Mouse (Mus musculus) embryonic facial prominence, embryonic 14.5 days (tissue): ENCODE results near the gene Casr. TPM values are rescaled to one million over a fixed set of nuclear protein-coding genes. Genes with fewer than 3 reads are reported as not detected.

Experiments
- ATAC-seq: fragments of 200-750 bp; cut with Nextera tagmentation; 2 replicates; pipeline ENCODE4 v1.8.0; 2017; ENCODE audit warnings: low read depth, moderate number of reproducible peaks, moderate TSS enrichment
- DNase-seq: peaks from one replicate; pipeline ENCODE4 v3.0.0-alpha.2; 2015; ENCODE audit warnings: low spot score
- H3K27ac ChIP-seq: fragments of 300-500 bp; sonication (generic); replicated peaks from 2 replicates; pipeline ENCODE4 v1.5.1; 2014; ENCODE audit warnings: low read depth, mild to moderate bottlenecking, low read length, moderate library complexity
- H3K27me3 ChIP-seq: fragments of 300-500 bp; sonication (generic); replicated peaks from 2 replicates; pipeline ENCODE4 v1.6.1; 2014; ENCODE audit warnings: low read length; ENCODE audit not compliant: control insufficient read depth, insufficient read depth
- H3K36me3 ChIP-seq: fragments of 300-500 bp; sonication (generic); 2 replicates; pipeline ENCODE4 v1.6.1; 2014; ENCODE audit warnings: low read length, mixed read lengths; ENCODE audit not compliant: control insufficient read depth, insufficient read depth
- H3K4me1 ChIP-seq: fragments of 300-500 bp; sonication (generic); 2 replicates; pipeline ENCODE4 v1.6.1; 2014; ENCODE audit warnings: antibody characterized with exemption, low read length; ENCODE audit not compliant: control insufficient read depth, insufficient read depth
- H3K4me2 ChIP-seq: fragments of 300-500 bp; sonication (generic); 2 replicates; pipeline ENCODE4 v1.6.1; 2014; ENCODE audit warnings: low read depth, mild to moderate bottlenecking, low read length, moderate library complexity, mixed read lengths
- H3K4me3 ChIP-seq: fragments of 300-500 bp; sonication (generic); 2 replicates; pipeline ENCODE4 v1.5.1; 2014; ENCODE audit warnings: low read depth, mild to moderate bottlenecking, low read length
- H3K9ac ChIP-seq: fragments of 300-500 bp; sonication (generic); 2 replicates; pipeline ENCODE4 v1.6.1; 2014; ENCODE audit warnings: low read depth, mild to moderate bottlenecking, low read length, moderate library complexity, mixed read lengths
- H3K9me3 ChIP-seq: fragments of 300-500 bp; sonication (generic); 2 replicates; pipeline ENCODE4 v1.6.1; 2016; ENCODE audit warnings: low read length; ENCODE audit not compliant: control insufficient read depth
- WGBS: fragments of 180-500 bp; shearing (Covaris S2); extraction: QIAGEN DNeasy Blood & Tissue Kit; methylation state at CpG from one replicate; pipeline ENCODE4 v1.1.7; 2014; 5-methylcytosine and 5-hydroxymethylcytosine counted together
- polyA plus RNA-seq: library from polyadenylated mRNA; unstranded; fragments of >200 nt; fragmentation: Nextera tagmentation; extraction: Ambion mirVana; gene quantifications from 2 replicates; pipeline ENCODE4 v1.2.1, GENCODE M21; 2014

Gene Casr
- polyA plus RNA-seq = 0.35 and 0.81 TPM in 2 replicates

DNA sequence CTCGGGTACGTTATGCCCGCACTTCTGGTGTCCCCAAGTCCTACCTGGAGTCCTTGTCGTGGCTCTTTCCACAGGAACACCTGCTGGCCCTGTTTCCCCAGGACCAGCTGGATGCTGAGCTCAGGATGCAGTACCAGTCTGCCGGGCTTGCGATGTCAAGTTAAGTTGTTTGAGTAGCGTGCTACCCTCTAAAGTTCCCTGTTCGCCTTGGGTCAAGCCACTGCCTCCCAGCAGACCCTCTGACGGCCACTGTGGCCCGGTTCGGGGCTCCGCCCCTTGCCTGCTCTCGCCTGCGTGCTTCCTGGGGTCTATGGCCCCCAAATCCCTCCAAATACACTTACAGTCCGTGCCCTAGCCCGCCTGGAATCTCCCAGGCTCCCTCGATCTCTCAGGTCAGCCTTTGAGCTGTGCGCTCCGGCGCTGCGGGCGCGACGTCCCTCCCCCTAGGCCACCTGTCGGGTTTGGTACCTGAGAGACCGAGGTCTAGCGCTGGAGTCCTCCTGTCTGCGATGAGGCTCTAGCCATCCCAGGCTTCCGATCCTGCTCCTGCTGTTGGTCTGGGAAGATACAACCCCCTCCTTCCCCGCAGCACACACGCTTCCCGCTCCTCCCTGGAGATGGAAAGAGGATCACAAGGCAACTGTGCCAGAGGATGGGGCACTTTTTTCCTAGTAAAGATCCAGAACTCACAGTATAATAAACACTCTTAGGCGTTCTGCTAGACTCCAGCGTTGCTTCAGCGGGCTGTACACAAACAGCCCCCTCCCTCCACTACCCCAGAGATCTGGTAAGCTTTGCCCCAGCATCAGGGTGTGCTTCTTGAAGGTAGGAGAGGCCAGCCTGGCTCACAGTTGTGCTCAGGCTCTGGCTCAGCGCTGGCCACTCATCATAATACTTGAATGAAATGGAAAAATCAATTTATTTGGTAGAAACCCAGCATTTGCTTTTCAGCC lies at the start of gene Casr:
Casr (minus strand) TSS at position 756 of the 953 bp plus-strand sequence.
- 2% methylated on average over 36 of the region's 36 CpGs for WGBS
- ATAC-seq = peak; percentile 74; the same call in 1 of the 2 replicates
- H3K27ac ChIP-seq = no peak within 1 kb of the TSS
- peak within 1 kb of the TSS; percentile 65 for H3K4me2 ChIP-seq
- peaks cover 19% of the 10 kb centered on the region for H3K27me3 ChIP-seq
- H3K4me1 ChIP-seq = peaks cover 8% of the 10 kb centered on the region; the same call in 1 of the 2 replicates
- H3K9ac ChIP-seq = peak within 1 kb of the TSS; percentile 30; the same call in 1 of the 2 replicates
- H3K36me3 ChIP-seq = no peaks in the 10 kb centered on the region
- peak within 1 kb of the TSS; percentile 33 for H3K4me3 ChIP-seq
- peak; percentile 8 for DNase-seq
- H3K9me3 ChIP-seq = no peaks in the 10 kb centered on the region

DNA sequence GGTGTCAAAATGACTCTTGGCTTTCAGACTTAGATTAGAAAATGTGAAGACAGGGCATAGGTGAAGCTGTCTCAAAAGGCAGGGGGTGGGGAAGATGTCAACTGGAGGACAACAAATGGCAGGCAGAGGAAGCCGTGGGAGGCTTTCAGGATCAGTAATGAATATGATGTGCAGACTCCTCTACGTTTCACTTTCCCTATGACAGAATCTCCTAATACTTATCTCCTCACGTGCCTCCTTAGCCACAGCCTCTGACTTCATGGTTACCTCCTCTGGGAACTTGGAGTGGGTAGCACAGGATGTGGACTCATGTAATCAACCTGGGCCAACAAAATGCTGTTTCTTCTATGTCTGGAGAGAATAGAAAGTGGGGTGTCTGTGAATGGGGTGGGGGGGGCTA lies 40.7 kb upstream of the Casr start:
- ATAC-seq (no peak), DNase-seq (no peak)
- no peaks in the 10 kb centered on the region for H3K36me3 ChIP-seq
- H3K4me3 ChIP-seq = no peak overlapping the region
- no peaks in the 10 kb centered on the region for H3K9me3 ChIP-seq
- H3K4me1 ChIP-seq = no peaks in the 10 kb centered on the region
- H3K27me3 ChIP-seq = no peaks in the 10 kb centered on the region
- no peak overlapping the region for H3K27ac ChIP-seq
- WGBS = 84% methylated on average over 3 of the region's 3 CpGs
- H3K9ac ChIP-seq = no peak overlapping the region
- no peak overlapping the region for H3K4me2 ChIP-seq

GRCm38 (mm10) chr16:36598265-36598664 lies 36.3 kb upstream of the Casr start:
- Histone ChIP-seq H3K27me3 (no peaks in the 10 kb centered on the region), H3K4me1 (no peaks in the 10 kb centered on the region), H3K9me3 (no peaks in the 10 kb centered on the region), H3K9ac (no peak overlapping the region), H3K27ac (no peak overlapping the region), H3K4me2 (no peak overlapping the region), H3K4me3 (no peak overlapping the region), H3K36me3 (no peaks in the 10 kb centered on the region)
- 79% methylated on average over 4 of the region's 4 CpGs for WGBS
- DNase-seq (no peak), ATAC-seq (no peak)

GRCm38 (mm10) chr16:36596671-36597410 lies 34.9 kb upstream of the Casr start:
- ATAC-seq (no peak), DNase-seq (no peak)
- no peaks in the 10 kb centered on the region for H3K36me3 ChIP-seq
- H3K4me3 ChIP-seq = no peak overlapping the region
- no peaks in the 10 kb centered on the region for H3K27me3 ChIP-seq
- H3K4me2 ChIP-seq = no peak overlapping the region
- H3K27ac ChIP-seq = no peak overlapping the region
- H3K9ac ChIP-seq = no peak overlapping the region
- H3K9me3 ChIP-seq = no peaks in the 10 kb centered on the region
- no peaks in the 10 kb centered on the region for H3K4me1 ChIP-seq
- 82% methylated on average over 10 of the region's 10 CpGs for WGBS

GRCm38 (mm10) chr16:36589898-36590297 lies 28.0 kb upstream of the Casr start:
- no peak overlapping the region for H3K9ac ChIP-seq
- ATAC-seq = no peak
- H3K4me3 ChIP-seq = no peak overlapping the region
- H3K4me2 ChIP-seq = no peak overlapping the region
- DNase-seq = no peak
- H3K27me3 ChIP-seq = no peaks in the 10 kb centered on the region
- H3K27ac ChIP-seq = no peak overlapping the region
- 84% methylated on average over 1 of the region's 1 CpGs for WGBS
- H3K4me1 ChIP-seq = no peaks in the 10 kb centered on the region
- no peaks in the 10 kb centered on the region for H3K36me3 ChIP-seq
- H3K9me3 ChIP-seq = no peaks in the 10 kb centered on the region

GRCm38 (mm10) chr16:36587971-36588370 lies 26.0 kb upstream of the Casr start:
- H3K4me3 ChIP-seq = no peak overlapping the region
- H3K36me3 ChIP-seq = no peaks in the 10 kb centered on the region
- no peak overlapping the region for H3K4me2 ChIP-seq
- H3K9me3 ChIP-seq = no peaks in the 10 kb centered on the region
- WGBS = 66% methylated on average over 4 of the region's 4 CpGs
- no peak overlapping the region for H3K9ac ChIP-seq
- H3K27me3 ChIP-seq = no peaks in the 10 kb centered on the region
- no peaks in the 10 kb centered on the region for H3K4me1 ChIP-seq
- DNase-seq = no peak
- no peak for ATAC-seq
- H3K27ac ChIP-seq = no peak overlapping the region

- ATAC-seq (no peak), DNase-seq (no peak)
- 36% methylated on average over 3 of the region's 3 CpGs for WGBS
Measured at GRCm38 (mm10) chr16:36582073-36582472, 20.1 kb upstream of the Casr start.

GRCm38 (mm10) chr16:36571942-36572341 lies 10.0 kb upstream of the Casr start:
- 67% methylated on average over 8 of the region's 8 CpGs for WGBS
- no peak for ATAC-seq

More at GRCm38 (mm10) chr16:36582073-36582472, 20.1 kb upstream of the Casr start:
- no peak overlapping the region for H3K9ac ChIP-seq
- H3K9me3 ChIP-seq = no peaks in the 10 kb centered on the region
- no peak overlapping the region for H3K4me2 ChIP-seq
- no peak overlapping the region for H3K27ac ChIP-seq
- H3K36me3 ChIP-seq = no peaks in the 10 kb centered on the region
- H3K4me3 ChIP-seq = no peak overlapping the region
- no peaks in the 10 kb centered on the region for H3K4me1 ChIP-seq
- H3K27me3 ChIP-seq = no peaks in the 10 kb centered on the region

More at GRCm38 (mm10) chr16:36571942-36572341, 10.0 kb upstream of the Casr start:
- Histone ChIP-seq H3K9ac (no peak overlapping the region), H3K4me2 (no peak overlapping the region), H3K9me3 (no peaks in the 10 kb centered on the region), H3K36me3 (no peaks in the 10 kb centered on the region), H3K4me1 (no peaks in the 10 kb centered on the region), H3K4me3 (no peak overlapping the region), H3K27ac (no peak overlapping the region), H3K27me3 (no peaks in the 10 kb centered on the region)
- DNase-seq = no peak
